Mouse (Mus musculus): ENCODE data around the gene Npm3.

DNA sequence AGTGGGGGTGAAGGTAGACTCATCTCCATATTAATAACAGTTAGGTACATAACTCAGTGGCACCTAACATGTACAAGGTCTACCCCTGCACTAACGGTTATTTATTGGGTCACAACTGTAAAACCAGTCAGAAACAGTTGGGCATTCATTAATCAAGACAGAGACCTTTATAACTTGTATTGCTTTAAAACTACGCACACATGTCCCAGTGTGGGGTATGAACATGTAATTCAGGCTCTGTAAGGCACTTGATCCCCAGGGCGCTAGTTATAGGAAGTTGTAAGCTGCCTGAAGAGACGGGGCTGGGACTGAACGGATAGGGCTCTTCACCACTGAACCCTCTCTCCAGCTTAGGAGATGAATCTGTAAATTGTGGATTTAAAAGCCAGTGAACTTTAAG lies 9.3 kb upstream of the Npm3 start:
- TF ChIP-seq CTCF (IDR thresholded peaks at IDR 0.05; ENCODE audit: borderline replicate concordance, extremely low read depth, insufficient read depth, insufficient read length) (no peak), POLR2A (IDR thresholded peaks at IDR 0.05; ENCODE audit: borderline replicate concordance, extremely low read depth, insufficient read depth, insufficient read length, poor library complexity, severe bottlenecking) (no peak)

Measured in brain, embryonic 14.5 days (tissue).